Mouse (Mus musculus) hindbrain, postnatal 0 days (tissue): ENCODE results near the gene Mks1. TPM values are rescaled to one million over a fixed set of nuclear protein-coding genes. Genes with fewer than 3 reads are reported as not detected.

Source experiments
- ATAC-seq: fragments of 200-750 bp; cut with Nextera tagmentation; 2 replicates; pipeline ENCODE4 v1.8.0; 2017; ENCODE audit warnings: mild to moderate bottlenecking, moderate TSS enrichment, moderate library complexity
- DNase-seq: peaks from one replicate; pipeline ENCODE4 v3.0.0-alpha.2; 2015; ENCODE audit warnings: low spot score
- H3K27ac ChIP-seq: fragments of 300-500 bp; sonication (generic); 2 replicates; pipeline ENCODE4 v1.5.1; 2014; ENCODE audit warnings: mild to moderate bottlenecking
- H3K27me3 ChIP-seq: fragments of 300-500 bp; sonication (generic); 2 replicates; pipeline ENCODE4 v1.6.1; 2014; ENCODE audit warnings: low read length, mixed read lengths; ENCODE audit not compliant: insufficient read depth
- H3K36me3 ChIP-seq: fragments of 300-500 bp; sonication (generic); 2 replicates; pipeline ENCODE4 v1.6.1; 2014; ENCODE audit warnings: low read length, mixed read lengths; ENCODE audit not compliant: insufficient read depth
- H3K4me1 ChIP-seq: fragments of 300-500 bp; sonication (generic); 2 replicates; pipeline ENCODE4 v1.6.1; 2014; ENCODE audit warnings: antibody characterized with exemption, low read length, mixed read lengths; ENCODE audit not compliant: insufficient read depth
- H3K4me2 ChIP-seq: fragments of 300-500 bp; sonication (generic); 2 replicates; pipeline ENCODE4 v1.6.1; 2014; ENCODE audit warnings: low read depth, mild to moderate bottlenecking, low read length, moderate library complexity, mixed read lengths
- H3K4me3 ChIP-seq: fragments of 300-500 bp; sonication (generic); 2 replicates; pipeline ENCODE4 v1.5.1; 2014; ENCODE audit warnings: low read length
- H3K9ac ChIP-seq: fragments of 300-500 bp; sonication (generic); replicated peaks from 2 replicates; pipeline ENCODE4 v1.6.1; 2014; ENCODE audit warnings: mild to moderate bottlenecking, low read length, moderate library complexity, mixed read lengths
- H3K9me3 ChIP-seq: fragments of 300-500 bp; sonication (generic); 2 replicates; pipeline ENCODE4 v1.6.1; 2016; ENCODE audit warnings: low read length, mixed read lengths
- CTCF ChIP-seq: IDR thresholded peaks from 2 replicates; pipeline ENCODE4 v1.5.1; 2016; ENCODE audit warnings: antibody characterized with exemption, control low read depth, low read depth
- whole genome bisulfite sequencing: fragments of 180-500 bp; shearing (Covaris S2); extraction: QIAGEN DNeasy Blood & Tissue Kit; methylation state at CpG from one replicate; pipeline ENCODE4 v1.1.7; 2014; 5-methylcytosine and 5-hydroxymethylcytosine counted together
- polyA plus RNA-seq: library from polyadenylated mRNA; unstranded; fragments of >200 nt; fragmentation: Nextera tagmentation; extraction: Ambion mirVana; gene quantifications from 2 replicates; pipeline ENCODE4 v1.2.1, GENCODE M21; 2015
- total RNA-seq: library from RNA; depleted of rRNA; stranded (reverse); fragments of >200 nt; gene quantifications from 2 replicates; pipeline ENCODE4 v1.2.3, GENCODE M21; 2014

Mks1 gene
- total and polyA plus RNA-seq, 2 experiments from 2014 or later = 8.0 to 17.4 TPM

DNA sequence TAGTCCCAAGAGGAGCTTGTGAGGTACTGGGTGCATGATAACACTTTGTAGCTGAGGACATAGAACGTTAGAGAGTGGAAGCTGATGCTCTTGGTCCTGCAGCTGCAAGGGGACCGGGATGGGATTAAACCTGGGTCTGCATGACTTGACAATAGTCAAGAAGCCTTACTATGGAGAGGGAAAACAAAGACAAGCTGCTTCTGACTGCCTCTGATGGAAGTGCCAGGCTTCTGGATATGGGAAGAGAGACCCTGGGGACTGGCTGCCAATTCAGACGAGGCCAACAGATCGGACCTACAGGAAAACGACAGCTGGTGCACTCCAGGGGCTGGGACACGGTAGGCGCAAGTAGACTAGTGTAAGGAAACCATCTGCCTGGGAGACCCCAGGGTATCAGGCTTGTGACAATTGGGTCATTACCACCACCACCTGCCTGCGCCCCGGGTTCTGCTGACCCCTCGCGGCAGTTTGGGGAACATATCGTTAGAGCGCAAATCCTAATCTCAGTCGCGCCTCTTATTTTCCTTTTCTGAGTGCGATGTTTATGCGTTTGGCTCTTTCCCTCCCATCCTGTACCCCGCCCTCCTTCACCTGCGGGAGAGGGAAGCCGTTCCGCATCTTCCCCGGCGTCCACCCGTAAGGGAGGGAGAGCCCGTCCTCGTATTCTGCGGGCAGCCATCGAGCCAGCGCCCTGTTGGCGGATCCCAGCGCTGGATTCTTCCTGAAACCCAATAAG, 36.1 kb upstream of the Mks1 start:
- peak; percentile 89 for DNase-seq
- peak overlapping the region; percentile 49 for H3K9ac ChIP-seq
- H3K9me3 ChIP-seq = no peaks in the 10 kb centered on the region
- H3K27me3 ChIP-seq = no peaks in the 10 kb centered on the region
- 2% methylated on average over 31 of the region's 31 CpGs for WGBS
- H3K4me2 ChIP-seq = peak overlapping the region; percentile 66
- no peaks in the 10 kb centered on the region for H3K36me3 ChIP-seq
- H3K4me1 ChIP-seq = peaks cover 6% of the 10 kb centered on the region; the same call in 1 of the 2 replicates
- H3K4me3 ChIP-seq = peak overlapping the region; percentile 33
- ATAC-seq = peak; percentile 91
- H3K27ac ChIP-seq = peak overlapping the region; percentile 67
- TF ChIP-seq CTCF = peak; percentile 89

DNA sequence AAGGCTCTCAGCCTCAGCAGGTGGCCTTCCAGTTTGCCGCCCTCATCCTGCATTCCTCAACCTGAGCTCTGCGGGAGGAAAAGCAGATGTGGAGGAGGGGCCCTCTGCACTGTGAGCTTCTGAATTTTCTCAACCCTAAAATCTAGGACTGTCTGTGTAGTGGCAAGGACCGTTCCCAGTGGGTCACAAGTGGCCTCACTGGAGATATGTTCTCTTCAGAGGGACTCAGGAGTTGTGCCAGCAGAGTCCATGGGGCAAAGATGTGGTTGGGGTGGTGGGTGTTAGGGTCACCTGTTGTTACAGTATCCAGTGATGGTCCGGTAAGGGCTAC, 35.6 kb upstream of the Mks1 start:
- Histone ChIP-seq H3K4me1 (peaks cover 6% of the 10 kb centered on the region; the same call in 1 of the 2 replicates), H3K4me2 (peak overlapping the region; percentile 66), H3K27me3 (no peaks in the 10 kb centered on the region), H3K9me3 (no peaks in the 10 kb centered on the region), H3K36me3 (no peaks in the 10 kb centered on the region), H3K4me3 (peak overlapping the region; percentile 33), H3K9ac (peak overlapping the region; percentile 49), H3K27ac (peak overlapping the region; percentile 67; the same call in 1 of the 2 replicates)
- WGBS = 33% methylated on average over 4 of the region's 4 CpGs
- no peak for TF ChIP-seq CTCF
- DNase-seq (no peak), ATAC-seq (no peak)

DNA sequence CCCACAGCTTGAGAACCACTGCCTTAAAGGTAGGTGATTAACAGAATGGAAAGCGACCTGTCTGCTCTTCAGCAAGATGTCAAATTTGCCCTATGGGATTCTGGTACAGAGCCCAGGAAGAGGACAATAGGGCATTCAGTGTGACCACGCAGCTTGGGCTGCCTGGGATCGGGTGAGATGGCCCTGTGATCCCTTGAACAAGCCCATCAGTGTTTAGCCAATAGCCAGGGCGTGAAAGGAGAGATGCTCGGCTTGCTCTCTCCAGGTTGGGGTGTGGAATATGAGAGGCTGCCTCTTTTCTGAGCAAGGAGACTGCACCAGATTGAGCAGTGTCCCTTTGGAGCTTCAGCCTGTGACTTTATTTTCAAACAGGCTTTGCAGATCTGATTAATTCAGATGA, 31.5 kb upstream of the Mks1 start:
- Histone ChIP-seq H3K4me3 (no peak overlapping the region), H3K4me1 (peaks cover 6% of the 10 kb centered on the region; the same call in 1 of the 2 replicates), H3K27ac (no peak overlapping the region), H3K36me3 (no peaks in the 10 kb centered on the region), H3K9ac (no peak overlapping the region), H3K27me3 (no peaks in the 10 kb centered on the region), H3K9me3 (no peaks in the 10 kb centered on the region), H3K4me2 (no peak overlapping the region)
- TF ChIP-seq CTCF = no peak
- DNase-seq = no peak
- WGBS = 35% methylated on average over 5 of the region's 5 CpGs
- ATAC-seq = no peak

DNA sequence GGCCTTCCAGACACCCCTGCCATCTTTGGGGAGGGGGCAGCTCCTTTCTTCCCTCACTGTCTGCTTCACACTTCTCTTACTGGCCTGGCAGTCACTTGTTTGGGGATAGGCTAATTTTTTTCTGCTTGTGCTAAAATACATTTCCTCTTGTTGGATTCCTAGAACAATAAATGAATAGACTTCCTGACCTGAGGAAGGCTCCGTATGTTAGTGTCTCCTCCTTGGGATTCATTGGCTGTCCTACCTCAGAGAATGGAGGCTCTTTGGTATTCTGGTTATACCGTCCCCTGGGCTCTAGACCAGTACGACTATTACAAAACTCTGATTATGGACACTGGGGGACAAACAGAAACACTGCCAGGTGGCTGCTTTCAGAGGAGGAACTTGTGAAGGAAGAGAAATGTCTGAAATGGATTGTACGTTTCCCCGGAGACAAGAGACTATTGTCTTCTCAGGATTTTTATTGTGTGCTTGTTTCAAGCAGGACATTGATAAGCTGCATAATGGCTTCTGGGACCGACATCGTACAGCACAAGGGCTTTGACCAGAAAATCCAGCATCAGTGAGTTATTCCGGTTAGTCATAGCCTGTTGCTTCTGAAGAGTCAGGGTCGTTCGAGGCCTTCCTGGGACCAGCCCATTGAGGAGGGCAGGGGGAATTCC, 24.6 kb upstream of the Mks1 start, which contains the start of gene Lpo:
Lpo (minus strand) TSS at position 51 of the 662 bp plus-strand sequence.
- no peaks in the 10 kb centered on the region for H3K4me1 ChIP-seq
- H3K9me3 ChIP-seq = no peaks in the 10 kb centered on the region
- H3K9ac ChIP-seq = no peak within 1 kb of the TSS
- WGBS = 31% methylated on average over 10 of the region's 10 CpGs
- H3K27ac ChIP-seq = peak within 1 kb of the TSS; percentile 48; the same call in 1 of the 2 replicates
- no peak within 1 kb of the TSS for H3K4me3 ChIP-seq
- no peaks in the 10 kb centered on the region for H3K36me3 ChIP-seq
- peak; percentile 64; the same call in 1 of the 2 replicates for ATAC-seq
- TF ChIP-seq CTCF = no peak
- H3K27me3 ChIP-seq = no peaks in the 10 kb centered on the region
- DNase-seq = peak; percentile 38
- H3K4me2 ChIP-seq = no peak within 1 kb of the TSS

DNA sequence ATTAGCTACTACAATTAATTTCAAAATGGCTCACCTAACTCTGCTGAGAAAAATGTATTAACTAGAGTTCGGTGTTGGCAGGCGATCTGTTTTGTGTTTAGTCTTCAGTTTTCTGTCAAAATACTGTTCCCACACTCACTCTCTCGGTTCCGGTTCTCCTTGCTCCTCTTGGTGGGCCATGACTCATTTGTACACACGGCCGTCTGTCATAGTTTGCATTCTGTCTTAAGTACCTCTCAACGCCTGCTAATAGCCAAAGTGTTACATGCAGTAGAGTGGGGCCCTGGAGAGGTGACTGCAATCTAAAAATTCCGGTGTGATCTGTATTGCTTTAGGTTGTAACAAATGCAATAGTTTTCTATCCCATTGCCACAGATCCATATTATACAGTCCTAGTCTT, 12.3 kb upstream of the Mks1 start:
- Histone ChIP-seq H3K27ac (no peak overlapping the region), H3K36me3 (no peaks in the 10 kb centered on the region), H3K4me3 (no peak overlapping the region), H3K27me3 (no peaks in the 10 kb centered on the region), H3K9me3 (no peaks in the 10 kb centered on the region), H3K4me2 (no peak overlapping the region), H3K4me1 (no peaks in the 10 kb centered on the region), H3K9ac (no peak overlapping the region)
- DNase-seq (no peak), ATAC-seq (no peak)
- no peak for TF ChIP-seq CTCF
- 90% methylated on average over 8 of the region's 8 CpGs for WGBS

DNA sequence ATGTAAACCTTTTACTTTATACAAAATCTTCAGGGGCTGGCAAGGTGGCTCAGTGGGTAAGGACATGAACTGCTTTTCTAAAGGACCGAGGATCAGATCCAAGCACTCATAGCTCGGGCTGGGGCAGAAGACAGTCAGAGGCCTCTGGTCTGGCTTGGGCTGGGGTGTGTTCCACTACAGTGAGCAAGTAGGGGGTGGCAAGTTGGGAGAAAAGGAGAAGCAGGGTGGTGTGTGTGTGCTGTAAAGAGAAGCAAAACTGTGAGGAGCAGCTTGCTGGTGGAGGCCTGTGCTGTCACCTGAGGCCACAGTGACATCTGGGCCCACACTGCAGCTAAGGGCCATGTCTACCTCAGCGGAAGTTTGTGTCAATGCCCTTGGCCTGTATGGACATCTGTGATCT, 11.6 kb upstream of the Mks1 start:
- Histone ChIP-seq H3K4me3 (no peak overlapping the region), H3K9me3 (no peaks in the 10 kb centered on the region), H3K27me3 (no peaks in the 10 kb centered on the region), H3K9ac (no peak overlapping the region), H3K4me1 (no peaks in the 10 kb centered on the region), H3K27ac (no peak overlapping the region), H3K36me3 (no peaks in the 10 kb centered on the region), H3K4me2 (no peak overlapping the region)
- DNase-seq = no peak
- TF ChIP-seq CTCF = no peak
- WGBS = 92% methylated on average over 3 of the region's 3 CpGs
- ATAC-seq = no peak

DNA sequence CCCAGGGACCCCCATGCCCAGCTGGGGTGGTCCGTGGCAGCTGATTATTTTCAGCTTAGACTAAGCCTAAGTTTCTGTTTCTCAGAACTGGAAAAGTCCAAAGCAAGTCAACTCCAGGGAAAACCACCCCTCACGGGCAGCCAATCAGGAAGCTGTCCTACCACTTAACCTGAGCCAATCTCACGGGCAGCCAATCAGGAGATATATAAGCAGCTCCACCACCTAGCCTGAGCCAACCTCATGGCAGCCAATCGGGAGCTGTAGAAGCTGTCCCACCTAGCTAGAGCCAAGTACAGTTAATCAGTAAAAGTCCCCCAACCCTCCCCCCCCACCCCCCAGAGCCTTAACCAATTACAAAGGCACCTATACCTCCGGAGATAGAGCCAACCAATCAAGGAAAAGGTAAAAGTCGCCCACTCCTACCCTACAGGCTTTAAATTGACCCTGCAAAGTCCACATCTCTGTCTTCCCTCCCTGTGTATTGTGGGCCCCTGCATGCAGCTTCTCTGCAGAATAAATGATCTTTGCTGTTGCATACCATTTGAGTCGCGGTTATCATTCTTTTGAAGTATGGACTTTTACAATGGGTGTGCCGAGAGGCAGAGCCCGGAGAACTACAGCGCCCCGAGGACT, 5.9 kb upstream of the Mks1 start:
- H3K27me3 ChIP-seq = no peaks in the 10 kb centered on the region
- WGBS = 76% methylated on average over 12 of the region's 12 CpGs
- ATAC-seq = no peak
- no peak overlapping the region for H3K4me3 ChIP-seq
- H3K9ac ChIP-seq = no peak overlapping the region
- no peaks in the 10 kb centered on the region for H3K36me3 ChIP-seq
- H3K4me2 ChIP-seq = no peak overlapping the region
- no peak overlapping the region for H3K27ac ChIP-seq
- no peaks in the 10 kb centered on the region for H3K9me3 ChIP-seq
- H3K4me1 ChIP-seq = no peaks in the 10 kb centered on the region
- no peak for TF ChIP-seq CTCF
- DNase-seq = no peak
